Mouse (Mus musculus): Measurements from ENCODE around the gene Cacna1g.
"Not testable (repeated sequence)": the region's sequence is repeated elsewhere in the genome, so short reads cannot be mapped to it uniquely, and the experiment has no call there.

DNA sequence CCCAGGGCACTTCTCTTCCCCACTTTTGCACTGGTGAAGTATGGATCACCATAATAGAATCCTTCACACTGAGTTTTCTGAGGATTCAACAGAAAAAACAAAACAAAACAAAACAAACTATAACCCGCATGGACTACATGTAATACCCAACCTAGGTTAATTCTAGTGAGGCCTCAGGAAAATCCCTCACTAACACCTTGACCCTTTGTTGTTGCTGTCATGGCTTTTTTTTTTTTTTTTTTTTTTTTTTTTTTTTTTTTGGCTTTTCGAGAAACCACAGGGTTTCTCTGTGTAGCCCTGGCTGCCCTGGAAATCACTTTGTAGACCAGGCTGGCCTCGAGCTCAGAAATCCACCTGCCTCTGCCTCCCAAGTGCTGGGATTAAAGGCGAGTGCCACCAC, 80.5 kb downstream of the Cacna1g start:
- TF ChIP-seq CTCF, POLR2A (IDR thresholded peaks at IDR 0.05; ENCODE audit: insufficient read depth, low read depth, low read length): not testable (repeated sequence)

All from olfactory bulb, adult 2 months (tissue).